19 mouse cellular contexts compared by ENCODE assay signal in the genomic region with DNA sequence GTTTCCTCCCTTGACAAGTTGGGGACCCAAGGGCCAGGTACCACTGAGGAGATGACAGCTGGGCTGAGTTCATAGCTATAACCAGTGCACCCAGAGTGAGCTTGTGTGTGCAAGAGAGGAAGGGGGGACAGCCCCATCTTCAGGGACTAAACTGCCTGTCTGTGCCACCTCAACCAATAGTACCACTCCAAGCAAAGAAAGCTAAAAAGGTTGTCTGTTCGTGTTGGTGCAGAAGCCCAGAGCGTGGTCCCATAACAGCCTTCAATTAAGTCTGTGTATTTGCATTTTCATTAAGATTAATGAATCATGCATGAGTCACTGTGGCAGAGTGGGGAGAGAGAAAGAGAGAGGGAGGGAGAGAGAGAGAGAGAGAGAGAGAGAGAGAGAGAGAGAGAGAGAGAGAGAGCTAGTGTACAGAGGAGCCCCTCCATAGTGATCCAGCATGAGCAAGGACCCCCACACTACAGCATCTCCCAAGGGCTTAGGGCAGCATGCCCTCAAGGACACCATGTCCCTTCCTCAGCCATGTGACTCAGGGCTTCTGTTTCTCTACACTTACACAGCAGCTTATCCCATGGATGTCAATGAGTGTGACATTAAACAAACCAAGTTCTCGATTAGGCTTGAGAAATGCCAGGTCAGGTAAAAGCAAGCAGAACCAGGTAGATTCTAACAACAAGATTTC. TPM values are rescaled to one million over a fixed set of nuclear protein-coding genes. Genes with fewer than 3 reads are reported as not detected.
DNase-seq lines count a peak whose midpoint lies in the region; ATAC-seq lines count a peak whose summit lies in the region.
"Had no signal": no experiment of that assay in that cellular context is flagged by ENCODE, and none has a peak within 500 bp of the region (broad histone marks: within the 10 kb centered on the region; RNA-seq: fewer than 3 reads in every experiment).

No protein-coding gene starts in this region.

- no peaks in the 10 kb centered on the region; the same call in 1 of the 2 replicates for H3K27me3 ChIP-seq in hindbrain, embryonic 10.5 days (ENCODE audit: insufficient read depth, poor library complexity, severe bottlenecking)
- no peaks in the 10 kb centered on the region for H3K27me3 ChIP-seq in hindbrain, embryonic 11.5 days (ENCODE audit: control insufficient read depth, insufficient read depth, low read length)
- no peaks in the 10 kb centered on the region for H3K27me3 ChIP-seq in hindbrain, embryonic 14.5 days (ENCODE audit: control insufficient read depth, insufficient read depth, low read length)
- no peaks in the 10 kb centered on the region for H3K27me3 ChIP-seq in neural tube, embryonic 14.5 days (ENCODE audit: control insufficient read depth, insufficient read depth, low read length)
- H3K27me3 ChIP-seq: lung, embryonic 15.5 days had no signal

- no peak overlapping the region for H3K4me2 ChIP-seq in hindbrain, embryonic 11.5 days (replicated peaks; ENCODE audit: low read depth, low read length)
- H3K4me2 ChIP-seq in hindbrain, embryonic 14.5 days (replicated peaks) = no peak overlapping the region
- H3K4me2 ChIP-seq in neural tube, embryonic 14.5 days (ENCODE audit: low read depth, low read length) = no peak overlapping the region
- H3K4me2 ChIP-seq: liver, embryonic 11.5 days; lung, embryonic 15.5 days had no signal

- peaks cover 37% of the 10 kb centered on the region for H3K4me1 ChIP-seq in hindbrain, embryonic 10.5 days (replicated peaks)
- peaks cover 6% of the 10 kb centered on the region for H3K4me1 ChIP-seq in hindbrain, embryonic 11.5 days (replicated peaks; ENCODE audit: control insufficient read depth, insufficient read depth, low read length)
- peaks cover 32% of the 10 kb centered on the region for H3K4me1 ChIP-seq in hindbrain, embryonic 14.5 days (replicated peaks; ENCODE audit: control insufficient read depth, insufficient read depth, low read length)
- H3K4me1 ChIP-seq in neural tube, embryonic 14.5 days (ENCODE audit: control insufficient read depth, insufficient read depth, low read length) = peaks cover 17% of the 10 kb centered on the region

- H3K9ac ChIP-seq in hindbrain, embryonic 11.5 days (ENCODE audit: low read depth, low read length) = no peak overlapping the region
- no peak overlapping the region for H3K9ac ChIP-seq in hindbrain, embryonic 14.5 days
- H3K9ac ChIP-seq in neural tube, embryonic 14.5 days (replicated peaks; ENCODE audit: low read depth, low read length) = no peak overlapping the region
- H3K9ac ChIP-seq: lung, embryonic 15.5 days had no signal

- intact Hi-C loops in left cerebral cortex, postnatal 10 days (cut with DNase I) = no loop called here
- intact Hi-C loops in gastrocnemius, postnatal 14 days (cut with DNase I; ENCODE audit: low total_unique reads) = no loop called here

- H3K36me3 ChIP-seq in hindbrain, embryonic 10.5 days = no peaks in the 10 kb centered on the region
- no peaks in the 10 kb centered on the region for H3K36me3 ChIP-seq in hindbrain, embryonic 11.5 days (ENCODE audit: control insufficient read depth, insufficient read depth, low read length)
- no peaks in the 10 kb centered on the region for H3K36me3 ChIP-seq in hindbrain, embryonic 14.5 days (replicated peaks; ENCODE audit: control insufficient read depth, insufficient read depth)
- no peaks in the 10 kb centered on the region for H3K36me3 ChIP-seq in neural tube, embryonic 14.5 days (ENCODE audit: control insufficient read depth, insufficient read depth, low read length)
- H3K36me3 ChIP-seq: G1E; lung, embryonic 15.5 days had no signal

- no peak for ATAC-seq in hindbrain, embryonic 11.5 days (ENCODE audit: low FRiP score)
- ATAC-seq in activated CD4-positive, CD25-positive, alpha-beta regulatory T cell, adult 4 months = peak; percentile 57
- 0 out of 2 replicates have a peak, but pooled peaks have one; percentile 9 for ATAC-seq in hindbrain, embryonic 14.5 days (ENCODE audit: low FRiP score)
- peak; percentile 26; the same call in 1 of the 2 replicates for ATAC-seq in neural tube, embryonic 14.5 days (ENCODE audit: low read depth)

- WGBS in hindbrain, embryonic 10.5 days = 85% methylated on average over 3 of the region's 3 CpGs
- 78% methylated on average over 3 of the region's 3 CpGs for WGBS in hindbrain, embryonic 11.5 days
- WGBS in hindbrain, embryonic 14.5 days = 44% methylated on average over 3 of the region's 3 CpGs
- WGBS in neural tube, embryonic 14.5 days = 47% methylated on average over 3 of the region's 3 CpGs

- H3K4me3 ChIP-seq in hindbrain, embryonic 10.5 days = no peak overlapping the region
- no peak overlapping the region for H3K4me3 ChIP-seq in hindbrain, embryonic 11.5 days (ENCODE audit: low read depth, low read length)
- no peak overlapping the region for H3K4me3 ChIP-seq in hindbrain, embryonic 14.5 days (replicated peaks; ENCODE audit: low read length)
- H3K4me3 ChIP-seq in neural tube, embryonic 14.5 days (ENCODE audit: low read depth, low read length) = no peak overlapping the region
- H3K4me3 ChIP-seq: heart, adult 2 months; lung, embryonic 15.5 days had no signal

- 0 out of 2 replicates have a peak overlapping the region, but pooled peaks have one; percentile 2 for H3K27ac ChIP-seq in hindbrain, embryonic 10.5 days
- no peak overlapping the region for H3K27ac ChIP-seq in hindbrain, embryonic 11.5 days (ENCODE audit: low read depth, low read length)
- H3K27ac ChIP-seq in hindbrain, embryonic 14.5 days = peak overlapping the region; percentile 62; the same call in 1 of the 2 replicates
- peak overlapping the region; percentile 1; the same call in 1 of the 2 replicates for H3K27ac ChIP-seq in neural tube, embryonic 14.5 days (ENCODE audit: low read depth, low read length)
- H3K27ac ChIP-seq: heart, adult 2 months; kidney, postnatal 0 days; lung, embryonic 15.5 days had no signal

- no peaks in the 10 kb centered on the region for H3K9me3 ChIP-seq in hindbrain, embryonic 10.5 days
- H3K9me3 ChIP-seq in hindbrain, embryonic 11.5 days (ENCODE audit: control insufficient read depth, low read length) = no peaks in the 10 kb centered on the region
- no peaks in the 10 kb centered on the region for H3K9me3 ChIP-seq in hindbrain, embryonic 14.5 days (ENCODE audit: control insufficient read depth, low read length)
- no peaks in the 10 kb centered on the region for H3K9me3 ChIP-seq in neural tube, embryonic 14.5 days (ENCODE audit: control insufficient read depth, low read length)
- H3K9me3 ChIP-seq: G1E; lung, embryonic 15.5 days had no signal

- DNase-seq in hindbrain, embryonic 10.5 days (ENCODE audit: low spot score) = no peak
- no peak for DNase-seq in hindbrain, embryonic 11.5 days (ENCODE audit: low spot score)
- no peak for DNase-seq in hindbrain, embryonic 14.5 days (ENCODE audit: low spot score)
- DNase-seq in left cerebral cortex, postnatal 10 days (ENCODE audit: extremely low spot score in 1 of 2, low spot score in 2 of 2) = no peak
- no peak for DNase-seq in layer of hippocampus, postnatal 36 days
- no peak for DNase-seq in gastrocnemius, postnatal 14 days
- DNase-seq: adrenal gland, adult 8-10 months; B cell, adult 2 months; cerebellum, adult 9-10 months; embryo, embryonic 11 days; heart, adult 2 months; heart, postnatal 14 days; right cerebral cortex, postnatal 25 days had no signal

RNA-seq across cellular contexts. Expression of a gene that starts 41.5 kb away (rescaled TPM):
- polyA plus RNA-seq in hindbrain, embryonic 10.5 days (2016; fragmentation: Nextera tagmentation; extraction: Ambion mirVana) = 14.0 and 14.3 TPM in 2 replicates
- polyA plus RNA-seq in hindbrain, embryonic 11.5 days (2014; fragmentation: Nextera tagmentation; extraction: Ambion mirVana) = 12.9 and 17.9 TPM in 2 replicates
- 1 to 10 TPM; 3.2 to 4.1 TPM for polyA plus RNA-seq in activated CD4-positive, CD25-positive, alpha-beta regulatory T cell, adult 4 months (2017; shearing (Covaris generic))
- polyA plus RNA-seq in hindbrain, embryonic 14.5 days (2014; fragmentation: Nextera tagmentation; extraction: Ambion mirVana) = 17.0 and 20.5 TPM in 2 replicates
- 18.6 and 19.6 TPM in 2 replicates for polyA plus RNA-seq in neural tube, embryonic 14.5 days (2014; fragmentation: Nextera tagmentation; extraction: Ambion mirVana)
- 10 to 100 TPM; 22.2 to 22.8 TPM for total RNA-seq in left cerebral cortex, postnatal 10 days (2021)
- total RNA-seq in layer of hippocampus, postnatal 36 days (2021) = 10 to 100 TPM; 16.9 to 18.0 TPM
- total RNA-seq in gastrocnemius, postnatal 14 days (2021) = 10 to 100 TPM; 18.1 to 18.6 TPM
